Mouse (Mus musculus) megakaryocyte-erythroid progenitor cell, adult 5-6 weeks (primary cell): ENCODE data around the gene Capn8. TPM values are rescaled to one million over a fixed set of nuclear protein-coding genes. Genes with fewer than 3 reads are reported as not detected.
"Not testable (repeated sequence)": the region's sequence is repeated elsewhere in the genome, so short reads cannot be mapped to it uniquely, and the experiment has no call there.

Experiments
- ATAC-seq: replicated peaks from 2 replicates; pipeline ENCODE4 v1.8.0; 2016; ENCODE audit warnings: mild to moderate bottlenecking, inconsistent platforms; ENCODE audit not compliant: severe bottlenecking, poor library complexity, low FRiP score, low TSS enrichment
- total RNA-seq, 2 experiments: library from RNA; stranded (forward) in 1 of 2; stranded (reverse) in 1 of 2; fragments of 200-1000, 215-1000 nt in 1 of 2; fragments of >200 nt in 1 of 2; fragmentation: Nextera tagmentation in 1 of 2; gene quantifications; 2 replicates each; pipeline ENCODE4 v1.2.3; 2014 to 2017

Capn8 gene
- total RNA-seq, 2 experiments from 2014 or later = not detected

GRCm38 (mm10) chr1:182592436-182592835 is 27.6 kb downstream of the Capn8 start:
- no peak for ATAC-seq

- no peak for ATAC-seq
These were observed 40.7 kb downstream of the Capn8 start for GRCm38 (mm10) chr1:182605330-182606150.

GRCm38 (mm10) chr1:182609701-182610335 is 45.0 kb downstream of the Capn8 start:
- ATAC-seq = no peak

GRCm38 (mm10) chr1:182615465-182615864 is 50.7 kb downstream of the Capn8 start:
- no peak for ATAC-seq

- no peak for ATAC-seq
These were observed 53.6 kb downstream of the Capn8 start for GRCm38 (mm10) chr1:182618200-182618947.

GRCm38 (mm10) chr1:182620470-182620869 is 55.7 kb downstream of the Capn8 start:
- ATAC-seq = no peak

GRCm38 (mm10) chr1:182621256-182621655 is 56.4 kb downstream of the Capn8 start:
- no peak for ATAC-seq

- no peak for ATAC-seq
These were observed 61.4 kb downstream of the Capn8 start for GRCm38 (mm10) chr1:182626197-182626596.

GRCm38 (mm10) chr1:182629228-182629627 is 64.4 kb downstream of the Capn8 start:
- no peak for ATAC-seq

GRCm38 (mm10) chr1:182633712-182634294 is 69.0 kb downstream of the Capn8 start:
- ATAC-seq = peak; percentile 94

- ATAC-seq = no peak
These were observed 74.2 kb downstream of the Capn8 start for GRCm38 (mm10) chr1:182639016-182639415.

- ATAC-seq = no peak
These were observed 74.6 kb downstream of the Capn8 start for GRCm38 (mm10) chr1:182639456-182639855.

GRCm38 (mm10) chr1:182640094-182640493 is 75.3 kb downstream of the Capn8 start:
- no peak for ATAC-seq

GRCm38 (mm10) chr1:182642779-182643178 is 78.0 kb downstream of the Capn8 start:
- ATAC-seq = no peak

- not testable (repeated sequence) for ATAC-seq
These were observed 79.6 kb downstream of the Capn8 start for GRCm38 (mm10) chr1:182644418-182644817.

- no peak for ATAC-seq
These were observed 80.4 kb downstream of the Capn8 start for GRCm38 (mm10) chr1:182645211-182645668.

GRCm38 (mm10) chr1:182646796-182647195 is 82.0 kb downstream of the Capn8 start:
- ATAC-seq = no peak

- ATAC-seq = peak; percentile 88
These were observed 93.0 kb downstream of the Capn8 start for GRCm38 (mm10) chr1:182657760-182658159.

GRCm38 (mm10) chr1:182660365-182660764 is 95.6 kb downstream of the Capn8 start:
- ATAC-seq = no peak

- no peak for ATAC-seq
These were observed 98.9 kb downstream of the Capn8 start for GRCm38 (mm10) chr1:182663671-182664070.
